Mouse (Mus musculus): Measurements from ENCODE around the gene Hoxb4.

The Hoxb4 gene

GRCm38 (mm10) chr11:96352691-96353521 lies 34.8 kb downstream of the Hoxb4 start:
- peak; percentile 37 for DNase-seq

GRCm38 (mm10) chr11:96353522-96353841 lies 35.4 kb downstream of the Hoxb4 start:
- DNase-seq = no peak

- peak; percentile 18 for DNase-seq
Observed at GRCm38 (mm10) chr11:96353939-96354338, 35.9 kb downstream of the Hoxb4 start.

DNA sequence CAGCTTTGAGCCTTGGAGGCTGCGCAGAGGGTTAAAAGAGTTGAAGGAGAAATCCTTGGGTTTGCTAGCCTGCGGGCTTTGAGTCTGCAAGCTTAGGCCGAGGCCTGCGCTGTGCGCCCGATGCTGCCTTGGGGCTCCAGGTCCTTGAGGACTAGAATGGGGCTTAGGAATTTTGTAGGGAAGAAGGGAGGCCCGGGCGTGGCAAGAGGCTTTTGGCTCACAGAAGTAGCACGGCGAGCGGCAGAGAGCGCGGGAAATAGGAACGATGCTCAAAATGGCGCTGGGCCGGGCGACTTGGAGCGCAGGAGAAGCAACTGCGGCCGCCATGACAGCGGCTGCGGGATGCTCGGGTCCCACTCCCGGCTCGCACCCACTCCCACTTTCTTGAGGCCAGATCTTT lies 36.3 kb downstream of the Hoxb4 start:
- peak; percentile 50 for DNase-seq

DNA sequence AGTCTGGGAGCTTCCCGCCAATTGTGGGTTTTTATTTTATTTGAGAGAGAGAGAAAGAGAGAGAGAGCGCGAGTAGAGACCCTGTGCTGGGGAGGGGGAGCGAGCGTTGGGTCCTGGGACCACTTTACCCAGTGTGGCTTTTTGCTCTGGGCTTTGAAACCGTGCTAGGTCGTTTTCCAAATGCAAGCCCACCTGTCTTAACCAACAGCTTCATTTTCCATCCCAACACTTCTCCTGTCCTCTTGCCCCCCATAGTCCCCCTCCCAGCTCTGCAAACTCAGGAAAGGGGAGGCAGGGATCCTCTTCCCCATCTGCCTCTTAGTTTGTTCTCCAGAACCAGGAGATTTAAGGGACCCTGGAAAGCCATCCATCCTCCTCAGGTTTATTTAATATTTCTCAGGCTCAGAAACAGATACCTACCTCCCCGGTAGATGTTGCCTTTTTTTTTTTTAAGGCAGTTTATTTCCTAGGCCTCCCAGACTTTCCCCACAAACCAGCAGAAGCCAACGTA lies 36.8 kb downstream of the Hoxb4 start:
- DNase-seq = no peak

- no peak for DNase-seq
Observed at GRCm38 (mm10) chr11:96363807-96364206, 45.7 kb downstream of the Hoxb4 start.

DNA sequence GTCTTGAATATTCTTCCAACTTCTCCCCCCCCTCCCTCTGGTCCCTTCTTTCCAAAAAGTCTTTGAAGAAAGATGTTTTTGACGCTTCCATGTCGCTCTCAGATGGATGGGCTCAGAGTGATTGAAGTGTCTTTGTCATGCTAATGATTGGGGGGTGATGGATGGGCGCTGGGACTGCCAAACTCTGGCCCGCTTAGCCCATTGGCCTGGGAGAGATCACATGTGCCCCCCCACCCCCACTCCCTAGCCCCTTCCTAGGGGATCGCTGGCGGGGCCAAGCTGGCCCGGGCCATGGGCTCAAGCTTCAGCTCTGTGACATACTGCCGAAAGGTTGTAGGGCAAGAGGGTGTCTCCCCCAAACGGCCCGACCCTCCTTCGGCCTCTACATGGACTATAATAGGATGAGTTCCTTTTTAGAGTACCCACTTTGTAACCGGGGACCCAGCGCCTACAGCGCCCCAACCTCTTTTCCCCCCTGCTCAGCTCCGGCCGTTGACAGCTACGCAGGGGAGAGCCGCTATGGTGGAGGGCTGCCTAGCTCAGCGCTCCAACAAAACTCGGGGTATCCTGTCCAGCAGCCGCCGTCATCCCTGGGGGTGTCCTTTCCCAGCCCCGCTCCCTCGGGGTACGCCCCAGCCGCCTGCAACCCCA lies 47.5 kb downstream of the Hoxb4 start, which contains the start of gene Hoxb1:
Hoxb1 (plus strand) TSS at position 312 of the 651 bp plus-strand sequence.
- no peak for DNase-seq

DNA sequence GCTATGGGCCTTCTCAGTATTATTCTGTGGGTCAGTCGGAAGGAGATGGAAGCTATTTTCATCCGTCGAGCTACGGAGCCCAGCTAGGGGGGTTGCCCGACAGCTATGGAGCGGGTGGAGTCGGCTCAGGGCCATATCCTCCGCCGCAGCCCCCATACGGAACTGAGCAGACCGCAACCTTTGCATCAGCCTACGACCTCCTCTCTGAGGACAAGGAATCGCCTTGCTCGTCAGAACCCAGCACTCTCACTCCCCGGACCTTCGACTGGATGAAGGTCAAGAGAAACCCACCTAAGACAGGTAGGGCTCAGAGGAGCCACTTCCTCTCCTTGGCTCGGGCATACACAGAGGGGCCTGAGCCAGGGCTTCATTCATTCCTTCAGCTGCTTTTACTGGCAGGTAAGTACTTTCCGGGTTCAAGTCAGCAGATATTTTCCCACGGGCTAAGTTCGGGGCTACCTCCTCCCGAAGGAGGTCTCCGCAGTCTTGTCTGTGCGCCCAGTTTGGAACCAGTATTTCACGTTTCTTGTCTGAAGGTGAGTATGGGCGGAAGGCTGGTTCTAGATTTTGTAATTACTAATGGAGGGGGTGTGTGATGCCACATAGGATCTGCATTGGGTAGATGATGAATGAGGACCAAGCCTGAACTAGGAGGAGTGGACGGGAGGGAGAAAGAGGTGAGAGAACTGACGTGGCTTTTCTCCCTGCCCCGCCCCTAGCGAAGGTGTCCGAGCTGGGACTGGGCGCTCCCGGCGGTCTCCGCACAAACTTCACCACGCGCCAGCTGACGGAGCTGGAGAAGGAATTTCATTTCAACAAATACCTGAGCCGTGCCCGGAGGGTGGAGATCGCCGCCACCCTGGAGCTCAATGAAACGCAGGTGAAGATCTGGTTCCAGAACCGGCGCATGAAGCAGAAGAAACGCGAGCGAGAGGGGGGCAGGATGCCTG lies 48.3 kb downstream of the Hoxb4 start:
- DNase-seq = peak; percentile 33

DNA sequence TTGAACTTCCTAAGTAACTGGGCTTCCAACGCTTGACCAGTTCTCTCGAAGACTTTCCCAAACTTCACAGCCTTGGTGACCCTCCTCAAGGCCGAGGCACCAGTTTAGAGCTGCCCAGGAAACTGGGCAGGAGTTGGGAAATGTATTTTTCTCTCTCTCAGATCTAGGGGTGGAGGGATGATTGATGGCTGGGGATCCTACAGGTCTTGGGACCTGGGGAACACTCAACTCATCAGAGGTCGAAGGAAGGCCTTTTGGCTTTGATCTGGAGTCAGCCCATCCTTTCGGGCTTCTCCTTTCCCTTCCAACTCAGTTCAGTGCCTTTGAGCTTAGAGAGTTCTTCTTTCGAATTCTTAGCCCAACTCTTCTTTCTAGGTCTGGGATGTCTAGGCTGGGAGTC lies 49.1 kb downstream of the Hoxb4 start:
- DNase-seq = no peak

GRCm38 (mm10) chr11:96368686-96369085 lies 50.6 kb downstream of the Hoxb4 start:
- no peak for DNase-seq

DNA sequence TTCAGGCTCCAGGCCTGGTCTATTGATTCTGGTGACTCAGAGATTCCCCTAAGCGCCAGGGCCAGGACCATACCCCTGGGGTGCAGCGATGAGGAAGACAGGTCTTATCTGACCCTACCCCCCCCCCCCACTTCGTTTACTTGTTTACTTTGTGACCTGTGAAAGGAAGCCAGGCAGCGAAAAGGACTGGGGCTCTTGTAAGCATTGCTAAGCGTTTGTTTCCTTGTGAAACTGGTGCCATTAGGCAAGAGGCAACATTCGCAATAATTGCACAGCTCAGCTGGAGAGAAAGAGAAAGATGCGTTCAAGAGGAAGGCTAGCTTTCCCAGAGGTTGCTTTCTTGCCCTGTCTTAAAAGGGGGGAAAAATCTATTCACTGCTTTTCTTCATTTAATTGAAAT lies 51.1 kb downstream of the Hoxb4 start:
- no peak for DNase-seq

All from lung, postnatal 14 days (tissue).